Mouse (Mus musculus) bone marrow, adult 2 months (tissue): Measurements from ENCODE around the gene Col27a1.

Experiments
- CTCF ChIP-seq: fragments of 200-500 bp; IDR thresholded peaks from 2 replicates; pipeline ENCODE4 v1.5.1; 2011; ENCODE audit warnings: low read length, control low read depth; ENCODE audit not compliant: control insufficient read depth, insufficient read depth
- POLR2A ChIP-seq: fragments of 200-500 bp; IDR thresholded peaks from 2 replicates; pipeline ENCODE4 v1.6.1; 2011; ENCODE audit warnings: low read depth, mild to moderate bottlenecking, control low read depth, low read length, borderline replicate concordance; ENCODE audit not compliant: control insufficient read depth

DNA sequence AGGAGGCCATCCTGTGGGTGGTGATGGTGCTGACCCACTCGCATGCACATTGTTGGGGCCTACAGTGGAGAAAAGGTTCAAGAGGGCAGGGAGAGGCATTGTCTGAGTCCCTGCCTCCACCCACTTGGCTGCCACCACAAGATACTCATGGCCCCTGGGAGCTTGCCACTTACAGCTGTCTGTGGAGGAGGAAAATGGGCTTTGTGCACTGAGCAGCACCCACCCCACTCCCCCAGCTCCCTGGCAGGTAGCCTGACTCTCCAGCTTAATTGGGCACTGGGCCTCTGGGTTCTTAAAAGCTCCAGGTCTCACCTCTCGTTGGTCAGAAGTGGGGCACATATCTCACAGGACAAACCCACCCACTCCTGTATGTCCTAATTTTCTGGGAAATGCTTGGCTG is 76.3 kb downstream of the Col27a1 start:
- no peak for TF ChIP-seq POLR2A
- TF ChIP-seq CTCF: no peak
